ENCODE assay signal across 12 mouse cellular contexts in the genomic region with DNA sequence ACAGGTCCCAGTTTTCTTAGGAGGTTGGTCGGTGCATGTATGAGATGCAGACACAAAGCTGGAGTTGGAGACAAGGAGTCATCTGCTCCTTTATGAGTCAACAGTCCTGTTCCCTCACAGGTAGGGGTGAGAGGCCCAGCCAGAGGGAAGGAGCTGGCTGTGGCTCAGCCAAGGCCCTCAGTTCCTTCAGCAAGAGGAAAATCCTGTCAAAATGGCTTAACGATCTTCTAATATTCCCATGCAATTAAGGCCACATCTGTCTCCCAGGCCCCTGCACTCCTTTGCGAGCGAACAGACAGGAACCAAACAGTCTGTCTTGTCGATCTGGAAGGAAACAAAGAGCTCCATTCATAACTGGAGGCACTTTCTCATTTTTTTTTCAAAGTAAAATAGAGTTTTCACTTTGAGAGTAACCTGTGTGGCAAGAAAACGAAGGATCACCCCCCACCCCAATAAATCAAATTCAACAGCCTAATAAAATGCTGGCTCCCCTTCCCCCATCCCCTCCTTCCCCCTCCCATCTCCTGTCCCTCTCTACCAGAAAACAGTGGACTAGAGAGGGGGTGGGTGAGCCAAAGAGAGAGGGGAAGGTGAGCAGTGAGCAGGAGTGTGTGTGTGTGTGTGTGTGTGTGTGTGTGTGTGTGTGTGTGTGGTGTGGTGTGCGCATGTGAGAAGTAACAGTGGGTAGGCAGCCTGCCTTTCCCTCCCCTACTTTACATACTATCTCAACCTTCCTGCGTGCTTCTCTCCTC. TPM values are rescaled to one million over a fixed set of nuclear protein-coding genes. Genes with fewer than 3 reads are reported as not detected.
DNase-seq lines count a peak whose midpoint lies in the region; ATAC-seq and TF ChIP-seq lines count a peak whose summit lies in the region.
"Had no signal": no experiment of that assay in that cellular context is flagged by ENCODE, and none has a peak within 500 bp of the region (broad histone marks: within the 10 kb centered on the region; RNA-seq: fewer than 3 reads in every experiment).

No protein-coding gene starts in this region.

- no peak for TF ChIP-seq CTCF in heart, postnatal 0 days (IDR thresholded peaks at IDR 0.05; ENCODE audit: low read depth)
- no peak for TF ChIP-seq CTCF in small intestine, adult 2 months (IDR thresholded peaks at IDR 0.05; ENCODE audit: extremely low read depth, insufficient read length, insufficient replicate concordance, low read depth, low read length)

- H3K4me1 ChIP-seq in heart, postnatal 0 days (ENCODE audit: control insufficient read depth, insufficient read depth) = no peaks in the 10 kb centered on the region
- H3K4me1 ChIP-seq in embryonic facial prominence, embryonic 14.5 days (ENCODE audit: control insufficient read depth, insufficient read depth, low read length) = peaks cover 22% of the 10 kb centered on the region
- no peaks in the 10 kb centered on the region; the same call in 1 of the 2 replicates for H3K4me1 ChIP-seq in small intestine, adult 2 months (ENCODE audit: control insufficient read depth, insufficient read depth, insufficient read length, low read length)

- intact Hi-C loops in heart, postnatal 36 days (cut with DNase I) = loop anchor here (5.0 kb wide), 1 partner anchor 33 kb away; no protein-coding TSS in a partner anchor

- H3K9me3 ChIP-seq in heart, postnatal 0 days (replicated peaks; ENCODE audit: control insufficient read depth, low read length) = no peaks in the 10 kb centered on the region
- no peaks in the 10 kb centered on the region for H3K9me3 ChIP-seq in embryonic facial prominence, embryonic 14.5 days (ENCODE audit: control insufficient read depth, low read length)

- 52% methylated on average over 8 of the region's 8 CpGs for WGBS in heart, postnatal 0 days
- 20% methylated on average over 8 of the region's 8 CpGs for WGBS in embryonic facial prominence, embryonic 14.5 days
- WGBS in small intestine, adult 2 months = 13% methylated on average over 8 of the region's 8 CpGs

- no peak overlapping the region for H3K27ac ChIP-seq in heart, postnatal 0 days (ENCODE audit: low read depth)
- peak overlapping the region; percentile 54 for H3K27ac ChIP-seq in embryonic facial prominence, embryonic 14.5 days (replicated peaks; ENCODE audit: low read depth, low read length)
- peak overlapping the region; percentile 25; the same call in 1 of the 2 replicates for H3K27ac ChIP-seq in small intestine, adult 2 months (ENCODE audit: insufficient read depth, low read depth, low read length)
- H3K27ac ChIP-seq: kidney, postnatal 0 days; liver, embryonic 14.5 days had no signal

- TF ChIP-seq EP300 in heart, postnatal 0 days (IDR thresholded peaks at IDR 0.05; ENCODE audit: low read depth) = no peak

- no peak for ATAC-seq in heart, postnatal 0 days (ENCODE audit: insufficient read depth, low read depth)
- peak; percentile 33; the same call in 1 of the 2 replicates for ATAC-seq in embryonic facial prominence, embryonic 14.5 days (ENCODE audit: low read depth)
- no peak for ATAC-seq in frontal cortex, adult (ENCODE audit: low TSS enrichment)

- no peaks in the 10 kb centered on the region for H3K27me3 ChIP-seq in heart, postnatal 0 days (ENCODE audit: control insufficient read depth, insufficient read depth, low read length)
- H3K27me3 ChIP-seq in embryonic facial prominence, embryonic 14.5 days (replicated peaks; ENCODE audit: control insufficient read depth, insufficient read depth, low read length) = no peaks in the 10 kb centered on the region
- H3K27me3 ChIP-seq in small intestine, adult 2 months (ENCODE audit: control insufficient read depth, insufficient read depth, low read length) = no peaks in the 10 kb centered on the region

- H3K4me2 ChIP-seq in heart, postnatal 0 days (ENCODE audit: low read depth, low read length) = 0 out of 2 replicates have a peak overlapping the region, but pooled peaks have one; percentile 5
- H3K4me2 ChIP-seq in embryonic facial prominence, embryonic 14.5 days (ENCODE audit: low read depth, low read length) = 0 out of 2 replicates have a peak overlapping the region, but pooled peaks have one; percentile 19

- no peak for TF ChIP-seq POLR2A in small intestine, adult 2 months (IDR thresholded peaks at IDR 0.05; ENCODE audit: low read depth, low read length)

- H3K4me3 ChIP-seq in heart, postnatal 0 days (ENCODE audit: low read depth, low read length) = no peak overlapping the region
- no peak overlapping the region for H3K4me3 ChIP-seq in embryonic facial prominence, embryonic 14.5 days (ENCODE audit: low read depth, low read length)
- no peak overlapping the region for H3K4me3 ChIP-seq in small intestine, adult 2 months (ENCODE audit: low read depth, low read length)

- no peak for DNase-seq in heart, postnatal 0 days (ENCODE audit: low spot score)
- no peak for DNase-seq in heart, postnatal 36 days
- peak; percentile 47 to 61 for DNase-seq in spleen, postnatal 36 days (ENCODE audit: low spot score in 2 of 2)
- DNase-seq in spleen, postnatal 14 days (ENCODE audit: low spot score in 2 of 2) = no peak
- DNase-seq in embryonic facial prominence, embryonic 14.5 days (ENCODE audit: low spot score) = peak; percentile 41
- DNase-seq in adipocyte (ENCODE audit: low spot score) = no peak
- DNase-seq: adrenal gland, adult 8-10 months; cerebellum, adult 9-11 months had no signal

- no peak overlapping the region for H3K9ac ChIP-seq in heart, postnatal 0 days (replicated peaks; ENCODE audit: low read depth, low read length)
- H3K9ac ChIP-seq in embryonic facial prominence, embryonic 14.5 days (ENCODE audit: low read depth, low read length) = no peak overlapping the region
- H3K9ac ChIP-seq: liver, embryonic 14.5 days had no signal

- no peaks in the 10 kb centered on the region for H3K36me3 ChIP-seq in heart, postnatal 0 days (replicated peaks; ENCODE audit: control insufficient read depth, insufficient read depth, low read length)
- no peaks in the 10 kb centered on the region for H3K36me3 ChIP-seq in embryonic facial prominence, embryonic 14.5 days (ENCODE audit: control insufficient read depth, insufficient read depth, low read length)
- no peaks in the 10 kb centered on the region for H3K36me3 ChIP-seq in small intestine, adult 2 months (ENCODE audit: control insufficient read depth, insufficient read depth, low read length)

RNA-seq across cellular contexts. Expression of gene Fli1, which starts 47.6 kb away (rescaled TPM):
- total RNA-seq in heart, postnatal 0 days (2014; rRNA removed; ENCODE audit: low replicate concordance) = 25.9 and 29.5 TPM in 2 replicates
- 19.0 and 19.2 TPM in 2 replicates for polyA plus RNA-seq in heart, postnatal 0 days (2015; fragmentation: Nextera tagmentation; extraction: Ambion mirVana)
- 10 to 100 TPM; 28.2 to 28.8 TPM for total RNA-seq in heart, postnatal 36 days (2021)
- polyA plus RNA-seq in embryonic facial prominence, embryonic 14.5 days (2014; fragmentation: Nextera tagmentation; extraction: Ambion mirVana) = 18.8 and 22.9 TPM in 2 replicates
- polyA plus RNA-seq in small intestine, adult 2 months (2012; rRNA removed) = 1.8 and 3.1 TPM in 2 replicates

Comparison
In these comparisons a context has a peak if more than half of its experiments do, and no peak if none do; other contexts are left out.
1. DNase-seq: peak in spleen, postnatal 36 days (2 of 2) and embryonic facial prominence, embryonic 14.5 days (single experiment); none in heart, postnatal 0 days (single experiment), heart, postnatal 36 days (0 of 2), spleen, postnatal 14 days (0 of 2) and adipocyte (single experiment).